ENCODE assay signal across 8 mouse cellular contexts in the genomic region with DNA sequence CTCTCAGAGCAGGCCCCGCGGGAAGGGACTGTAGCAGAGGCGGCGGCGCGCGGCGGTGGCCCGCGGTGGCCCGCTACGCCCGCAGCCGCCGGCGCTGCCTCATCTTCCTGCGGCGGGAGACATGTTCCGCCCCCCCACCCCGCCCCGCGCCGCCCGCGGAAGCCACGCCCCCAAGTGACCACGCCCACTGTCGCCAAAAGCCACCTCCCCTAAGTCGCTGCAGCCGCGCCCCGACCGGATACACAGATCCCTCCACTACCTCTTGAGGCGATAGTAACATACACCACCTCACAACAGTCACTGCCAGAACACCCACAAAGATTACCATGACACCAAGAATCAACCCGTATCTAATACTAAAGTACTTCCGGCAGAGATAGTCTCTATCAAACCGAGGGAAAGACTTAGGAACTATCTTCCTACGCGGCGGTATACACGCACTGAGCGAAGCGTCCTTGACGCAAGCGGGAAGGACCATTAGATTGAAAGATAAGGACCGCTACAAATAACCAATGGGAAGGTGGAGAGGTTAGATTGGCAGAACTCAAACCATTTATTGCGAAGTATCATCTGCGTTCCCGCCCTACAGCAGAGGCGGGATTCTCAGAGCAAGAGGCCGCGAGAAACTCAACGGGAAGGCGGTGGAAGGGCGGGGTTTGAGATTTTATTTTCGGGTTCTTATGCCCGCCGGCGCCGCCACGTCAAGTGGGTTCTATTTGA. TPM values are rescaled to one million over a fixed set of nuclear protein-coding genes. Genes with fewer than 3 reads are reported as not detected.
DNase-seq lines count a peak whose midpoint lies in the region; ATAC-seq and TF ChIP-seq lines count a peak whose summit lies in the region.

A gene (minus strand): TSS at position 135 of the 720 bp plus-strand sequence.

- peak within 1 kb of the TSS; percentile 99 for H3K4me3 ChIP-seq in heart, embryonic 12.5 days
- peak within 1 kb of the TSS; percentile 97 for H3K4me3 ChIP-seq in kidney, postnatal 0 days (replicated peaks; ENCODE audit: low read depth, low read length)
- peak within 1 kb of the TSS; percentile 100 for H3K4me3 ChIP-seq in liver, embryonic 11.5 days (ENCODE audit: low read depth, low read length)
- H3K4me3 ChIP-seq in stomach, embryonic 14.5 days (ENCODE audit: low read depth, low read length), result peak within 1 kb of the TSS; percentile 98

- peak within 1 kb of the TSS; percentile 90 for H3K27ac ChIP-seq in heart, embryonic 12.5 days (ENCODE audit: poor library complexity, severe bottlenecking)
- H3K27ac ChIP-seq in kidney, postnatal 0 days, result peak within 1 kb of the TSS; percentile 96
- peak within 1 kb of the TSS; percentile 97 for H3K27ac ChIP-seq in liver, embryonic 11.5 days (ENCODE audit: low read depth, low read length)
- H3K27ac ChIP-seq in stomach, embryonic 14.5 days (ENCODE audit: low read length), result peak within 1 kb of the TSS; percentile 89

- H3K9ac ChIP-seq in heart, embryonic 12.5 days, result peak within 1 kb of the TSS; percentile 100
- H3K9ac ChIP-seq in kidney, postnatal 0 days (ENCODE audit: low read depth, low read length), result peak within 1 kb of the TSS; percentile 99
- peak within 1 kb of the TSS; percentile 100 for H3K9ac ChIP-seq in liver, embryonic 11.5 days (ENCODE audit: low read depth, low read length)
- H3K9ac ChIP-seq in stomach, embryonic 14.5 days (replicated peaks; ENCODE audit: low read depth, low read length), result peak within 1 kb of the TSS; percentile 99

- H3K4me1 ChIP-seq in heart, embryonic 12.5 days (replicated peaks), result peaks cover 31% of the 10 kb centered on the region
- H3K4me1 ChIP-seq in kidney, postnatal 0 days (replicated peaks; ENCODE audit: insufficient read depth, low read length), result peaks cover 8% of the 10 kb centered on the region; the same call in 1 of the 2 replicates
- H3K4me1 ChIP-seq in liver, embryonic 11.5 days (replicated peaks; ENCODE audit: control insufficient read depth, insufficient read depth, low read length), result peaks cover 34% of the 10 kb centered on the region
- peaks cover 19% of the 10 kb centered on the region; the same call in 1 of the 2 replicates for H3K4me1 ChIP-seq in stomach, embryonic 14.5 days (ENCODE audit: control insufficient read depth, insufficient read depth, low read length)

- 0 out of 2 replicates have a peak, but pooled peaks cover 13% of the 10 kb centered on the region for H3K27me3 ChIP-seq in heart, embryonic 12.5 days (replicated peaks)
- no peaks in the 10 kb centered on the region for H3K27me3 ChIP-seq in kidney, postnatal 0 days (ENCODE audit: insufficient read depth, low read length)
- H3K27me3 ChIP-seq in liver, embryonic 11.5 days (replicated peaks; ENCODE audit: control insufficient read depth, insufficient read depth, low read length), result no peaks in the 10 kb centered on the region
- no peaks in the 10 kb centered on the region for H3K27me3 ChIP-seq in stomach, embryonic 14.5 days (ENCODE audit: control insufficient read depth, insufficient read depth, low read length)

- no peak for TF ChIP-seq CTCF in kidney, postnatal 0 days (IDR thresholded peaks at IDR 0.05; ENCODE audit: low read depth)

- no peaks in the 10 kb centered on the region for H3K9me3 ChIP-seq in heart, embryonic 12.5 days (replicated peaks)
- no peaks in the 10 kb centered on the region for H3K9me3 ChIP-seq in kidney, postnatal 0 days (replicated peaks; ENCODE audit: low read length)
- no peaks in the 10 kb centered on the region for H3K9me3 ChIP-seq in liver, embryonic 11.5 days (ENCODE audit: control insufficient read depth, low read length)
- H3K9me3 ChIP-seq in stomach, embryonic 14.5 days (ENCODE audit: control insufficient read depth, low read depth, low read length), result no peaks in the 10 kb centered on the region

- peak within 1 kb of the TSS; percentile 75 for H3K4me2 ChIP-seq in heart, embryonic 12.5 days
- peak within 1 kb of the TSS; percentile 85 for H3K4me2 ChIP-seq in kidney, postnatal 0 days (ENCODE audit: low read length)
- peak within 1 kb of the TSS; percentile 94 for H3K4me2 ChIP-seq in liver, embryonic 11.5 days
- peak within 1 kb of the TSS; percentile 97 for H3K4me2 ChIP-seq in stomach, embryonic 14.5 days (replicated peaks; ENCODE audit: low read depth, low read length)

- ATAC-seq in erythroid progenitor cell, adult 5-6 weeks (replicated peaks; ENCODE audit: low FRiP score, poor library complexity, severe bottlenecking), result peak; percentile 87
- peak; percentile 88 for ATAC-seq in heart, embryonic 12.5 days (ENCODE audit: insufficient number of reproducible peaks, low FRiP score)
- ATAC-seq in kidney, postnatal 0 days (replicated peaks; ENCODE audit: low FRiP score, low read depth), result peak; percentile 87
- ATAC-seq in liver, embryonic 11.5 days (replicated peaks; ENCODE audit: low FRiP score), result peak; percentile 89
- ATAC-seq in stomach, embryonic 14.5 days (ENCODE audit: insufficient number of reproducible peaks, insufficient read depth, low FRiP score, low read depth), result peak; percentile 91

- DNase-seq in CD4-positive helper T cell, adult 2 months (ENCODE audit: low read depth, low spot score), result peak; percentile 98
- DNase-seq in brain, embryonic 18.5 days (ENCODE audit: low read depth, low spot score), result peak; percentile 99
- peak; percentile 100 for DNase-seq in kidney, postnatal 0 days (ENCODE audit: low spot score)
- DNase-seq in liver, embryonic 11.5 days (ENCODE audit: low spot score), result peak; percentile 93
- DNase-seq in naive thymus-derived CD4-positive, alpha-beta T cell, adult 2 months (ENCODE audit: low read depth), result peak; percentile 99

- H3K36me3 ChIP-seq in heart, embryonic 12.5 days, result peaks cover 25% of the 10 kb centered on the region
- H3K36me3 ChIP-seq in kidney, postnatal 0 days (ENCODE audit: insufficient read depth, low read length), result peaks cover 10% of the 10 kb centered on the region; the same call in 1 of the 2 replicates
- peaks cover 20% of the 10 kb centered on the region for H3K36me3 ChIP-seq in liver, embryonic 11.5 days (ENCODE audit: control insufficient read depth, insufficient read depth, low read length)
- H3K36me3 ChIP-seq in stomach, embryonic 14.5 days (ENCODE audit: control insufficient read depth, insufficient read depth, low read length), result peaks cover 20% of the 10 kb centered on the region

- WGBS in heart, embryonic 12.5 days, result under 1% methylated on average over 57 of the region's 61 CpGs
- WGBS in kidney, postnatal 0 days, result under 1% methylated on average over 58 of the region's 61 CpGs
- WGBS in liver, embryonic 11.5 days, result under 1% methylated on average over 61 of the region's 61 CpGs
- WGBS in stomach, embryonic 14.5 days, result under 1% methylated on average over 59 of the region's 61 CpGs

RNA-seq across cellular contexts. Expression of the gene that starts here (rescaled TPM):
- 127 and 148 TPM in 2 replicates for total RNA-seq in erythroid progenitor cell, adult 5-6 weeks (2015; ENCODE audit: low replicate concordance)
- total RNA-seq in erythroid progenitor cell, adult 5-6 weeks (2017; ENCODE audit: low replicate concordance), result 140 and 145 TPM in 2 replicates
- 85.8 and 89.4 TPM in 2 replicates for polyA plus RNA-seq in heart, embryonic 12.5 days (2016; fragmentation: Nextera tagmentation; extraction: Ambion mirVana)
- 76.4 and 83.7 TPM in 2 replicates for polyA plus RNA-seq in kidney, postnatal 0 days (2015; fragmentation: Nextera tagmentation; extraction: Ambion mirVana)
- polyA plus RNA-seq in liver, embryonic 11.5 days (2014; fragmentation: Nextera tagmentation; extraction: Ambion mirVana), result 148 and 149 TPM in 2 replicates
- polyA plus RNA-seq in stomach, embryonic 14.5 days (2014; fragmentation: Nextera tagmentation; extraction: Ambion mirVana), result 107 and 108 TPM in 2 replicates

Comparison
In these comparisons a context has a peak if more than half of its experiments do, and no peak if none do; other contexts are left out.
1. Peak in every context shown above with its lines: DNase-seq, ATAC-seq, H3K4me3 ChIP-seq and H3K27ac ChIP-seq.